Mouse (Mus musculus): ENCODE measurements around the gene Cul3. TPM values are rescaled to one million over a fixed set of nuclear protein-coding genes. Genes with fewer than 3 reads are reported as not detected.

The Cul3 gene
- polyA plus RNA-seq, 1 experiment from 2014 or later = 20.0 TPM

GRCm38 (mm10) chr1:80293307-80293706 is 47.0 kb downstream of the Cul3 start:
- Histone ChIP-seq H3K9me3 (no peaks in the 10 kb centered on the region), H3K27ac (replicated peaks) (no peak overlapping the region; the same call in 1 of the 2 replicates), H3K36me3 (0 out of 2 replicates have a peak, but pooled peaks cover 3% of the 10 kb centered on the region), H3K4me3 (no peak overlapping the region), H3K4me2 (peak overlapping the region; percentile 16), H3K27me3 (replicated peaks) (no peaks in the 10 kb centered on the region), H3K9ac (no peak overlapping the region), H3K4me1 (peaks cover 41% of the 10 kb centered on the region)
- WGBS = 28% methylated on average over 4 of the region's 4 CpGs
- no peak for ATAC-seq (ENCODE audit: extremely low read depth, insufficient number of reproducible peaks, low FRiP score, low TSS enrichment)

GRCm38 (mm10) chr1:80278731-80279130 is 61.5 kb downstream of the Cul3 start:
- Histone ChIP-seq H3K9me3 (no peaks in the 10 kb centered on the region), H3K27ac (replicated peaks) (no peak overlapping the region), H3K36me3 (peaks cover 71% of the 10 kb centered on the region), H3K9ac (no peak overlapping the region), H3K4me1 (0 out of 2 replicates have a peak, but pooled peaks cover 4% of the 10 kb centered on the region), H3K27me3 (replicated peaks) (no peaks in the 10 kb centered on the region), H3K4me3 (no peak overlapping the region), H3K4me2 (no peak overlapping the region)
- no peak for ATAC-seq (ENCODE audit: extremely low read depth, insufficient number of reproducible peaks, low FRiP score, low TSS enrichment)
- WGBS = 76% methylated on average over 1 of the region's 1 CpGs

- H3K4me2 ChIP-seq = no peak overlapping the region
Observed at GRCm38 (mm10) chr1:80260443-80260842, 79.8 kb downstream of the Cul3 start.

GRCm38 (mm10) chr1:80258632-80259031 is 81.6 kb downstream of the Cul3 start:
- Histone ChIP-seq H3K4me1 (peaks cover 4% of the 10 kb centered on the region; the same call in 1 of the 2 replicates), H3K9ac (no peak overlapping the region), H3K36me3 (peaks cover 4% of the 10 kb centered on the region), H3K9me3 (no peaks in the 10 kb centered on the region), H3K27ac (replicated peaks) (no peak overlapping the region), H3K4me2 (no peak overlapping the region), H3K27me3 (replicated peaks) (no peaks in the 10 kb centered on the region), H3K4me3 (no peak overlapping the region)
- WGBS = 64% methylated on average over 4 of the region's 4 CpGs
- ATAC-seq (ENCODE audit: extremely low read depth, insufficient number of reproducible peaks, low FRiP score, low TSS enrichment) = no peak

More at GRCm38 (mm10) chr1:80260443-80260842, 79.8 kb downstream of the Cul3 start:
- H3K36me3 ChIP-seq = peaks cover 17% of the 10 kb centered on the region
- H3K27ac ChIP-seq (replicated peaks) = no peak overlapping the region
- peaks cover 4% of the 10 kb centered on the region; the same call in 1 of the 2 replicates for H3K4me1 ChIP-seq
- H3K9me3 ChIP-seq = no peaks in the 10 kb centered on the region
- WGBS = 83% methylated on average over 1 of the region's 1 CpGs
- no peak for ATAC-seq (ENCODE audit: extremely low read depth, insufficient number of reproducible peaks, low FRiP score, low TSS enrichment)
- H3K27me3 ChIP-seq (replicated peaks) = no peaks in the 10 kb centered on the region
- no peak overlapping the region for H3K4me3 ChIP-seq
- no peak overlapping the region for H3K9ac ChIP-seq

- H3K9ac ChIP-seq = no peak overlapping the region
- no peak for ATAC-seq (ENCODE audit: extremely low read depth, insufficient number of reproducible peaks, low FRiP score, low TSS enrichment)
- H3K27ac ChIP-seq (replicated peaks) = no peak overlapping the region
- H3K4me3 ChIP-seq = no peak overlapping the region
- no peaks in the 10 kb centered on the region for H3K36me3 ChIP-seq
- H3K9me3 ChIP-seq = no peaks in the 10 kb centered on the region
- no peak overlapping the region for H3K4me2 ChIP-seq
- no peaks in the 10 kb centered on the region for H3K4me1 ChIP-seq
- no peaks in the 10 kb centered on the region for H3K27me3 ChIP-seq (replicated peaks)
Observed at GRCm38 (mm10) chr1:80253309-80253708, 87.0 kb downstream of the Cul3 start.

- Histone ChIP-seq H3K4me3 (no peak overlapping the region), H3K9me3 (no peaks in the 10 kb centered on the region), H3K36me3 (no peaks in the 10 kb centered on the region), H3K9ac (no peak overlapping the region), H3K27me3 (replicated peaks) (no peaks in the 10 kb centered on the region), H3K27ac (replicated peaks) (no peak overlapping the region), H3K4me1 (no peaks in the 10 kb centered on the region), H3K4me2 (no peak overlapping the region)
- 75% methylated on average over 5 of the region's 5 CpGs for WGBS
- ATAC-seq (ENCODE audit: extremely low read depth, insufficient number of reproducible peaks, low FRiP score, low TSS enrichment) = no peak
Observed at GRCm38 (mm10) chr1:80250247-80250646, 90.0 kb downstream of the Cul3 start.

GRCm38 (mm10) chr1:80247131-80247530 is 93.1 kb downstream of the Cul3 start:
- H3K4me2 ChIP-seq = no peak overlapping the region
- no peaks in the 10 kb centered on the region for H3K36me3 ChIP-seq
- no peak overlapping the region for H3K27ac ChIP-seq (replicated peaks)
- no peaks in the 10 kb centered on the region for H3K27me3 ChIP-seq (replicated peaks)
- no peaks in the 10 kb centered on the region for H3K9me3 ChIP-seq
- no peak overlapping the region for H3K9ac ChIP-seq
- no peak for ATAC-seq (ENCODE audit: extremely low read depth, insufficient number of reproducible peaks, low FRiP score, low TSS enrichment)
- no peaks in the 10 kb centered on the region for H3K4me1 ChIP-seq
- H3K4me3 ChIP-seq = no peak overlapping the region

GRCm38 (mm10) chr1:80244123-80244522 is 96.2 kb downstream of the Cul3 start:
- Histone ChIP-seq H3K4me1 (no peaks in the 10 kb centered on the region), H3K27ac (replicated peaks) (no peak overlapping the region), H3K9ac (no peak overlapping the region), H3K4me2 (no peak overlapping the region), H3K9me3 (no peaks in the 10 kb centered on the region), H3K4me3 (no peak overlapping the region), H3K27me3 (replicated peaks) (no peaks in the 10 kb centered on the region), H3K36me3 (no peaks in the 10 kb centered on the region)
- WGBS = 47% methylated on average over 3 of the region's 3 CpGs
- no peak for ATAC-seq (ENCODE audit: extremely low read depth, insufficient number of reproducible peaks, low FRiP score, low TSS enrichment)

GRCm38 (mm10) chr1:80241579-80241978 is 98.7 kb downstream of the Cul3 start:
- Histone ChIP-seq H3K4me2 (no peak overlapping the region), H3K9me3 (no peaks in the 10 kb centered on the region), H3K4me3 (no peak overlapping the region), H3K36me3 (no peaks in the 10 kb centered on the region), H3K27ac (replicated peaks) (no peak overlapping the region), H3K27me3 (replicated peaks) (no peaks in the 10 kb centered on the region), H3K9ac (no peak overlapping the region), H3K4me1 (no peaks in the 10 kb centered on the region)
- 82% methylated on average over 6 of the region's 6 CpGs for WGBS
- no peak for ATAC-seq (ENCODE audit: extremely low read depth, insufficient number of reproducible peaks, low FRiP score, low TSS enrichment)

GRCm38 (mm10) chr1:80240017-80240660 is 100.1 kb downstream of the Cul3 start:
- no peaks in the 10 kb centered on the region for H3K4me1 ChIP-seq
- no peak overlapping the region for H3K27ac ChIP-seq (replicated peaks)
- no peak overlapping the region for H3K4me2 ChIP-seq
- H3K27me3 ChIP-seq (replicated peaks) = no peaks in the 10 kb centered on the region
- H3K9ac ChIP-seq = no peak overlapping the region
- H3K36me3 ChIP-seq = no peaks in the 10 kb centered on the region
- H3K4me3 ChIP-seq = no peak overlapping the region
- H3K9me3 ChIP-seq = no peaks in the 10 kb centered on the region
- 46% methylated on average over 12 of the region's 12 CpGs for WGBS
- no peak for ATAC-seq (ENCODE audit: extremely low read depth, insufficient number of reproducible peaks, low FRiP score, low TSS enrichment)

- H3K27me3 ChIP-seq (replicated peaks) = no peaks in the 10 kb centered on the region
- H3K27ac ChIP-seq (replicated peaks) = no peak overlapping the region
- no peak overlapping the region for H3K9ac ChIP-seq
- no peaks in the 10 kb centered on the region for H3K4me1 ChIP-seq
- no peaks in the 10 kb centered on the region for H3K9me3 ChIP-seq
- no peak overlapping the region for H3K4me3 ChIP-seq
- H3K36me3 ChIP-seq = no peaks in the 10 kb centered on the region
- ATAC-seq (ENCODE audit: extremely low read depth, insufficient number of reproducible peaks, low FRiP score, low TSS enrichment) = no peak
- WGBS = 70% methylated on average over 11 of the region's 11 CpGs
- no peak overlapping the region for H3K4me2 ChIP-seq
Observed at GRCm38 (mm10) chr1:80239481-80239880, 100.8 kb downstream of the Cul3 start.

- no peak overlapping the region for H3K27ac ChIP-seq (replicated peaks)
- H3K4me2 ChIP-seq = no peak overlapping the region
- ATAC-seq (ENCODE audit: extremely low read depth, insufficient number of reproducible peaks, low FRiP score, low TSS enrichment) = no peak
- H3K9ac ChIP-seq = no peak overlapping the region
- H3K9me3 ChIP-seq = no peaks in the 10 kb centered on the region
- no peak overlapping the region for H3K4me3 ChIP-seq
- H3K27me3 ChIP-seq (replicated peaks) = no peaks in the 10 kb centered on the region
- WGBS = 52% methylated on average over 11 of the region's 11 CpGs
- no peaks in the 10 kb centered on the region for H3K36me3 ChIP-seq
- H3K4me1 ChIP-seq = no peaks in the 10 kb centered on the region
Observed at GRCm38 (mm10) chr1:80236951-80237702, 103.2 kb downstream of the Cul3 start.
